Mouse (Mus musculus): Measurements from ENCODE around the gene 1810010H24Rik. TPM values are rescaled to one million over a fixed set of nuclear protein-coding genes. Genes with fewer than 3 reads are reported as not detected.
"Not testable (repeated sequence)": the region's sequence is repeated elsewhere in the genome, so short reads cannot be mapped to it uniquely, and the experiment has no call there.

Gene 1810010H24Rik
- polyA plus RNA-seq, 1 experiment from 2014 or later, result 4.7 TPM

GRCm38 (mm10) chr11:107019318-107019717 is 6.2 kb upstream of the 1810010H24Rik start:
- no peak overlapping the region for H3K4me2 ChIP-seq (ENCODE audit: low read length)
- H3K4me1 ChIP-seq (ENCODE audit: control insufficient read depth, insufficient read depth, low read depth, low read length), result no peaks in the 10 kb centered on the region
- ATAC-seq, result no peak
- no peaks in the 10 kb centered on the region for H3K27me3 ChIP-seq (replicated peaks; ENCODE audit: control insufficient read depth, insufficient read depth, low read length)
- 36% methylated on average over 4 of the region's 4 CpGs for WGBS
- no peak overlapping the region for H3K9ac ChIP-seq (ENCODE audit: low read depth, low read length)
- H3K9me3 ChIP-seq (ENCODE audit: control insufficient read depth, low read length), result no peaks in the 10 kb centered on the region
- H3K36me3 ChIP-seq (ENCODE audit: control insufficient read depth, insufficient read depth, low read length), result no peaks in the 10 kb centered on the region
- H3K27ac ChIP-seq (ENCODE audit: low read depth, low read length), result no peak overlapping the region
- no peak overlapping the region for H3K4me3 ChIP-seq (ENCODE audit: low read length)

GRCm38 (mm10) chr11:107019722-107020121 is 5.8 kb upstream of the 1810010H24Rik start:
- H3K4me3 ChIP-seq (ENCODE audit: low read length); H3K27me3 ChIP-seq (replicated peaks; ENCODE audit: control insufficient read depth, insufficient read depth, low read length); H3K27ac ChIP-seq (ENCODE audit: low read depth, low read length); H3K9me3 ChIP-seq (ENCODE audit: control insufficient read depth, low read length); ATAC-seq; H3K4me1 ChIP-seq (ENCODE audit: control insufficient read depth, insufficient read depth, low read depth, low read length); H3K36me3 ChIP-seq (ENCODE audit: control insufficient read depth, insufficient read depth, low read length); H3K4me2 ChIP-seq (ENCODE audit: low read length); H3K9ac ChIP-seq (ENCODE audit: low read depth, low read length): not testable (repeated sequence)
- WGBS, result 93% methylated on average over 3 of the region's 5 CpGs

- Histone ChIP-seq H3K9ac (ENCODE audit: low read depth, low read length) (no peak overlapping the region), H3K4me2 (ENCODE audit: low read length) (no peak overlapping the region), H3K36me3 (ENCODE audit: control insufficient read depth, insufficient read depth, low read length) (no peaks in the 10 kb centered on the region), H3K4me1 (ENCODE audit: control insufficient read depth, insufficient read depth, low read depth, low read length) (peaks cover 22% of the 10 kb centered on the region), H3K9me3 (ENCODE audit: control insufficient read depth, low read length) (no peaks in the 10 kb centered on the region), H3K27ac (ENCODE audit: low read depth, low read length) (no peak overlapping the region), H3K27me3 (replicated peaks; ENCODE audit: control insufficient read depth, insufficient read depth, low read length) (no peaks in the 10 kb centered on the region), H3K4me3 (ENCODE audit: low read length) (no peak overlapping the region)
- no peak for ATAC-seq
- WGBS, result 90% methylated on average over 13 of the region's 13 CpGs
These were observed 3.3 kb upstream of the 1810010H24Rik start for GRCm38 (mm10) chr11:107022050-107022683.

- Histone ChIP-seq H3K27me3 (replicated peaks; ENCODE audit: control insufficient read depth, insufficient read depth, low read length) (no peaks in the 10 kb centered on the region), H3K4me2 (ENCODE audit: low read length) (peak overlapping the region; percentile 82), H3K27ac (ENCODE audit: low read depth, low read length) (no peak overlapping the region), H3K9me3 (ENCODE audit: control insufficient read depth, low read length) (no peaks in the 10 kb centered on the region), H3K36me3 (ENCODE audit: control insufficient read depth, insufficient read depth, low read length) (no peaks in the 10 kb centered on the region), H3K9ac (ENCODE audit: low read depth, low read length) (peak overlapping the region; percentile 61), H3K4me3 (ENCODE audit: low read length) (no peak overlapping the region; the same call in 1 of the 2 replicates), H3K4me1 (ENCODE audit: control insufficient read depth, insufficient read depth, low read depth, low read length) (peaks cover 22% of the 10 kb centered on the region)
- ATAC-seq, result no peak
- 49% methylated on average over 4 of the region's 4 CpGs for WGBS
These were observed 1.1 kb upstream of the 1810010H24Rik start for GRCm38 (mm10) chr11:107024406-107024805.

- WGBS, result 7% methylated on average over 12 of the region's 12 CpGs
- no peaks in the 10 kb centered on the region for H3K27me3 ChIP-seq (replicated peaks; ENCODE audit: control insufficient read depth, insufficient read depth, low read length)
- H3K4me1 ChIP-seq (ENCODE audit: control insufficient read depth, insufficient read depth, low read depth, low read length), result peaks cover 22% of the 10 kb centered on the region
- peak overlapping the region; percentile 72 for H3K4me3 ChIP-seq (ENCODE audit: low read length)
- ATAC-seq, result no peak
- no peak overlapping the region for H3K27ac ChIP-seq (ENCODE audit: low read depth, low read length)
- no peak overlapping the region for H3K9ac ChIP-seq (ENCODE audit: low read depth, low read length)
- H3K36me3 ChIP-seq (ENCODE audit: control insufficient read depth, insufficient read depth, low read length), result no peaks in the 10 kb centered on the region
- H3K4me2 ChIP-seq (ENCODE audit: low read length), result peak overlapping the region; percentile 82
- H3K9me3 ChIP-seq (ENCODE audit: control insufficient read depth, low read length), result no peaks in the 10 kb centered on the region
These were observed 1.3 kb downstream of the 1810010H24Rik start for GRCm38 (mm10) chr11:107026554-107027430.

GRCm38 (mm10) chr11:107027431-107028274 is 2.2 kb downstream of the 1810010H24Rik start:
- no peaks in the 10 kb centered on the region for H3K27me3 ChIP-seq (replicated peaks; ENCODE audit: control insufficient read depth, insufficient read depth, low read length)
- H3K4me1 ChIP-seq (ENCODE audit: control insufficient read depth, insufficient read depth, low read depth, low read length), result peaks cover 22% of the 10 kb centered on the region
- peak overlapping the region; percentile 82 for H3K4me2 ChIP-seq (ENCODE audit: low read length)
- H3K36me3 ChIP-seq (ENCODE audit: control insufficient read depth, insufficient read depth, low read length), result no peaks in the 10 kb centered on the region
- under 1% methylated on average over 83 of the region's 107 CpGs for WGBS
- ATAC-seq, result peak; percentile 91
- H3K9ac ChIP-seq (ENCODE audit: low read depth, low read length), result peak overlapping the region; percentile 77
- peak overlapping the region; percentile 92 for H3K27ac ChIP-seq (ENCODE audit: low read depth, low read length)
- peak overlapping the region; percentile 72 for H3K4me3 ChIP-seq (ENCODE audit: low read length)
- H3K9me3 ChIP-seq (ENCODE audit: control insufficient read depth, low read length), result no peaks in the 10 kb centered on the region

- Histone ChIP-seq H3K4me1 (ENCODE audit: control insufficient read depth, insufficient read depth, low read depth, low read length) (peaks cover 22% of the 10 kb centered on the region), H3K36me3 (ENCODE audit: control insufficient read depth, insufficient read depth, low read length) (no peaks in the 10 kb centered on the region), H3K4me2 (ENCODE audit: low read length) (peak overlapping the region; percentile 82), H3K9ac (ENCODE audit: low read depth, low read length) (peak overlapping the region; percentile 77), H3K27me3 (replicated peaks; ENCODE audit: control insufficient read depth, insufficient read depth, low read length) (no peaks in the 10 kb centered on the region), H3K4me3 (ENCODE audit: low read length) (peak overlapping the region; percentile 72), H3K9me3 (ENCODE audit: control insufficient read depth, low read length) (no peaks in the 10 kb centered on the region), H3K27ac (ENCODE audit: low read depth, low read length) (peak overlapping the region; percentile 92)
- ATAC-seq, result peak; percentile 63; the same call in 1 of the 2 replicates
- WGBS, result 6% methylated on average over 28 of the region's 29 CpGs
These were observed 2.8 kb downstream of the 1810010H24Rik start for GRCm38 (mm10) chr11:107028275-107028618.

GRCm38 (mm10) chr11:107028754-107029153 is 3.3 kb downstream of the 1810010H24Rik start:
- 75% methylated on average over 6 of the region's 6 CpGs for WGBS
- Histone ChIP-seq H3K4me2 (ENCODE audit: low read length) (peak overlapping the region; percentile 82), H3K27ac (ENCODE audit: low read depth, low read length) (peak overlapping the region; percentile 92)

More at GRCm38 (mm10) chr11:107028754-107029153, 3.3 kb downstream of the 1810010H24Rik start:
- ATAC-seq, result no peak
- Histone ChIP-seq H3K36me3 (ENCODE audit: control insufficient read depth, insufficient read depth, low read length) (no peaks in the 10 kb centered on the region), H3K9me3 (ENCODE audit: control insufficient read depth, low read length) (no peaks in the 10 kb centered on the region), H3K4me1 (ENCODE audit: control insufficient read depth, insufficient read depth, low read depth, low read length) (peaks cover 22% of the 10 kb centered on the region), H3K27me3 (replicated peaks; ENCODE audit: control insufficient read depth, insufficient read depth, low read length) (no peaks in the 10 kb centered on the region), H3K9ac (ENCODE audit: low read depth, low read length) (peak overlapping the region; percentile 77), H3K4me3 (ENCODE audit: low read length) (peak overlapping the region; percentile 72)
